Mouse (Mus musculus) forebrain, embryonic 15.5 days (tissue): Measurements from ENCODE around the gene Srcin1. TPM values are rescaled to one million over a fixed set of nuclear protein-coding genes. Genes with fewer than 3 reads are reported as not detected.

Experiments
- ATAC-seq: fragments of 200-750 bp; cut with Nextera tagmentation; replicated peaks from 2 replicates; pipeline ENCODE4 v1.8.0; 2017; ENCODE audit warnings: mild to moderate bottlenecking, moderate TSS enrichment, moderate library complexity
- H3K27ac ChIP-seq: fragments of 300-500 bp; sonication (generic); replicated peaks from 2 replicates; pipeline ENCODE4 v1.5.1; 2015; ENCODE audit warnings: mild to moderate bottlenecking, inconsistent platforms
- H3K27me3 ChIP-seq: fragments of 300-500 bp; sonication (generic); 2 replicates; pipeline ENCODE4 v1.6.1; 2015; ENCODE audit warnings: inconsistent platforms
- H3K36me3 ChIP-seq: fragments of 300-500 bp; sonication (generic); 2 replicates; pipeline ENCODE4 v1.6.1; 2015; ENCODE audit warnings: mild to moderate bottlenecking, inconsistent platforms
- H3K4me1 ChIP-seq: fragments of 300-500 bp; sonication (generic); 2 replicates; pipeline ENCODE4 v1.6.1; 2015; ENCODE audit warnings: inconsistent platforms
- H3K4me2 ChIP-seq: fragments of 300-500 bp; sonication (generic); replicated peaks from 2 replicates; pipeline ENCODE4 v1.6.1; 2015; ENCODE audit warnings: mild to moderate bottlenecking, inconsistent platforms
- H3K4me3 ChIP-seq: fragments of 300-500 bp; sonication (generic); 2 replicates; pipeline ENCODE4 v1.5.1; 2015; ENCODE audit warnings: mild to moderate bottlenecking, inconsistent platforms
- H3K9ac ChIP-seq: fragments of 300-500 bp; sonication (generic); replicated peaks from 2 replicates; pipeline ENCODE4 v1.6.1; 2015; ENCODE audit warnings: mild to moderate bottlenecking, inconsistent platforms
- H3K9me3 ChIP-seq: fragments of 300-500 bp; sonication (generic); 2 replicates; pipeline ENCODE4 v1.6.1; 2016; ENCODE audit warnings: inconsistent platforms
- WGBS: fragments of 180-500 bp; shearing (Covaris S2); methylation state at CpG from one replicate; pipeline ENCODE4 v1.1.7; 2015; ENCODE audit warnings: mixed read lengths; 5-methylcytosine and 5-hydroxymethylcytosine counted together
- polyA plus RNA-seq: library from polyadenylated mRNA; unstranded; fragments of >200 nt; fragmentation: Nextera tagmentation; extraction: Ambion mirVana; gene quantifications from 2 replicates; pipeline ENCODE4 v1.2.1, GENCODE M21; 2015

The Srcin1 gene
- polyA plus RNA-seq, 1 experiment from 2014 or later: 10.8 TPM

DNA sequence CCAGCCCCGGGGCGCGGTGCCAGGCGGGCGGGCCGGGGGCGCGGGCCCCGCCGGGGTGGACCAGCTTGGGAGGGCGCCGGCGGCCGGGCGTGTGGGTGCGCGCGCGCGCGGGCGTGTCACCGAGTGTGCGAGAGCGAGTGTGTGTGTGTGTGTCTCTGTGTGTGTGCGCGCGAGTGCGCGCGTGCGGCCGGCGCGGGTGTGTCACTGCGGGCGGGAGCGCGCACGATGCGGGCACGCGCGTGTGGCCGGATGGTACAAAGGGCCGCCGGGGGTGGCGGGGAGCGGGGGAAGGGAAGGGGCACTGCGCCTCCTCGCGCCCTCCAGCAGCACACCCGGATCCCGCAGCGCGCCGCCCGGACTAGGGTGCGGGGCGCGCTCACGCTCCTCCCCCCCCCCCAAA is 911 bp downstream of the Srcin1 start:
- H3K4me3 ChIP-seq: peak overlapping the region; percentile 92
- peaks cover 72% of the 10 kb centered on the region for H3K4me1 ChIP-seq
- no peaks in the 10 kb centered on the region for H3K9me3 ChIP-seq
- no peaks in the 10 kb centered on the region for H3K27me3 ChIP-seq
- WGBS: under 1% methylated on average over 39 of the region's 62 CpGs
- H3K9ac ChIP-seq: peak overlapping the region; percentile 98
- H3K4me2 ChIP-seq: peak overlapping the region; percentile 90
- no peaks in the 10 kb centered on the region for H3K36me3 ChIP-seq
- ATAC-seq: peak; percentile 42
- peak overlapping the region; percentile 98 for H3K27ac ChIP-seq

DNA sequence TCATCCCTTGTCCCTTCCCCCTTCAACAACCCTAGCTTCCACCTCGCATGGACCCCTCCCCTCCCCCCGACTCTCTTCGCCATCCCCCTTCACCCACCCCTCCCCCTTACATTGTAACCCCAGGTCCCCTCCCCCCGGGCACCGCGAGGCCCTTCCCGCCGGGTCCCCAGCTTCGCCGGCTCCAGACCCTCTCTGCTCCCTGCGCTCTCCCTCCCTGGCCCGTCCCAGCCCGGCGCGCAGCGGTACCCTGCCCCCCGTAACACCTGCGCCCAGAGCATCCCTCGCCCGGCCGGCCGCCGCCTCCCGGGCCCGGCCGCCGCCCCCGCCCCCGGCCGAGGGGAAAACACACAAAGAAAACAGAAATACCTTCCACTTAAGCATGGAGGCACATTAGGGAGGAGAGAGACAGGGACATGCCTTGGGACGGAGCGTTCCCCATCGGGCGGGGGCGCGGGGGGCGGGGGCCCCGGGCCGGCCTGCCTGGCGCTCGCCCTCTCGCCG is 1.4 kb downstream of the Srcin1 start:
- peak overlapping the region; percentile 90 for H3K4me2 ChIP-seq
- WGBS: 0% methylated on average over 37 of the region's 43 CpGs
- H3K36me3 ChIP-seq: no peaks in the 10 kb centered on the region
- ATAC-seq: peak; percentile 30
- peak overlapping the region; percentile 92 for H3K4me3 ChIP-seq
- no peaks in the 10 kb centered on the region for H3K27me3 ChIP-seq
- H3K27ac ChIP-seq: peak overlapping the region; percentile 98
- peaks cover 76% of the 10 kb centered on the region for H3K4me1 ChIP-seq
- H3K9ac ChIP-seq: peak overlapping the region; percentile 98
- H3K9me3 ChIP-seq: no peaks in the 10 kb centered on the region

DNA sequence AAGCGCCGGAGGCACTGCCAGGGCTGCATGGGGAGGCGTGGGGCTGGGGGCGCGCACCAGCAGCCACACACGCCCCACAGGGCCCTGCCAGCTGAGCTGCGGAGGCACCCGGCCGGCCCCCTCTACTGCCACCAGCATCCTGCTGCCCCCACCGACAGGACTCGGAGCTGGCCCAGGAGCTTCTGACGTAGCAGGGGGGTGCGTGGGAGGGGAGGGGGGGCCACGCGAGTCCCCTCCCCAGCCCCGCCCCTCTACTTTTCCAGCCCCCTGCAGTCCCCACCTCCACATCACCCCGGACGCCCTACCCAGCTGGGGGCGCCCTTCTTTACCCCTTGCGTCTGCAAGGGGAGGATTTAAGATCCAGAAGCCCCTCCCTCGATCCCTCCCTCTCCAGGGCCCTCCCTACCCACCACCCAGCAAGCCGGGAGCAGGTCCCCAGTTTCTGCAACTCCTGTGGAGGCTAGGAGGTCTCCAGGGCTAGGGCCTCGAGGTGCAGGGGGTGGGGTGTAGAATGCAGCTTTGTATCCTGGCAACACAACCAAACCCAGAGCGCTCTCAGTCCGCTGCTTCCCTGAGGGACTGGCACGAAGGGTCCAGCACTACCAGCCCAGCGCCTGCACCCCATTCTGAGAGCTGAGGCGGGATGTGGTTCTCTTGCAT is 2.0 kb downstream of the Srcin1 start:
- Histone ChIP-seq H3K9ac (peak overlapping the region; percentile 98), H3K36me3 (no peaks in the 10 kb centered on the region), H3K4me2 (peak overlapping the region; percentile 90), H3K9me3 (no peaks in the 10 kb centered on the region), H3K4me3 (peak overlapping the region; percentile 92), H3K4me1 (peaks cover 78% of the 10 kb centered on the region), H3K27ac (peak overlapping the region; percentile 98), H3K27me3 (no peaks in the 10 kb centered on the region)
- WGBS: 1% methylated on average over 26 of the region's 28 CpGs
- ATAC-seq: peak; percentile 42

DNA sequence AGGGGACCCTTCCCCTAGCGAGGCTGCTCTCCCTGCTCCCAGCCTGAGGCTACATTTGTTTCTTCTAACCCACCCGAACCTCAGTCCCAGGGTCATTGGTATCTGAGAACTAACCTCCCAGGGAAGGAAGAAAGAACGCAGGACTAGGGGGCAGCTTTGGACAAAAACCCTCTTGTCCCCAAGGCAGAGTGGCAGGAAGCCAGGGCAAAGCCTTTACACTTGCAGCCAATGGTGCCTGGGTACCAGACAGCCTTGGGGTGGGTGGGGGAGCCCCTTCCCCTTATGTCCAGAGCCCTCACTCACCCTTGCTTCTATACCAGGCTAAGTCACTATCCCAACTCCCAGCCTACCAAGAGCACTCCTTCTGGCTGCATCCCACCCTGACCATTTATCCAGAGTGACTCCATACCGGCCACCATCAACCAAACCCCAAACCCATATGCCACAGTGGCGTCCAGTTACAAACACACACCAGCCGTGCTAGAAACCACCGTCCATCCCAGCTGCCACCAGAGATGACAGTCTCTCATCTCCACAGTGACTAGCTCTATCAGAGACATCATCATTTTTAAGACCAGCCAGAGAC is 3.0 kb downstream of the Srcin1 start:
- Histone ChIP-seq H3K9me3 (no peaks in the 10 kb centered on the region), H3K4me2 (peak overlapping the region; percentile 90), H3K9ac (peak overlapping the region; percentile 98), H3K4me3 (peak overlapping the region; percentile 92), H3K27ac (peak overlapping the region; percentile 98), H3K27me3 (no peaks in the 10 kb centered on the region), H3K4me1 (peaks cover 79% of the 10 kb centered on the region), H3K36me3 (no peaks in the 10 kb centered on the region)
- 21% methylated on average over 7 of the region's 7 CpGs for WGBS
- no peak for ATAC-seq

DNA sequence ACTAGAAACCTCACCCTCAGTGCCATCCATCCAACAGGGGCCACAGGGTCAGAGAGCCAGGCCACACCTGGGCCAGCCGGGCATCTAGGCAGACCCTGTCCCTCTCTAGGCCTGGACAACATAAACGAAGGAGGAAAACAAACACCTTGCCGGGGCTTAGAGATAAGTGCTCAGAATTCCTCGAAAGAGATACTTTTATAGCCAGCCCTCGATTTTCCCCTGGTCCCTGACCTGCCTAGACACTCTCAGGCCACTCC is 4.0 kb downstream of the Srcin1 start:
- WGBS: 29% methylated on average over 5 of the region's 5 CpGs
- peak overlapping the region; percentile 98 for H3K9ac ChIP-seq
- H3K9me3 ChIP-seq: no peaks in the 10 kb centered on the region
- ATAC-seq: no peak
- H3K27me3 ChIP-seq: no peaks in the 10 kb centered on the region
- H3K4me2 ChIP-seq: peak overlapping the region; percentile 90
- H3K4me3 ChIP-seq: peak overlapping the region; percentile 92
- H3K4me1 ChIP-seq: peaks cover 89% of the 10 kb centered on the region
- no peaks in the 10 kb centered on the region for H3K36me3 ChIP-seq
- H3K27ac ChIP-seq: peak overlapping the region; percentile 98

DNA sequence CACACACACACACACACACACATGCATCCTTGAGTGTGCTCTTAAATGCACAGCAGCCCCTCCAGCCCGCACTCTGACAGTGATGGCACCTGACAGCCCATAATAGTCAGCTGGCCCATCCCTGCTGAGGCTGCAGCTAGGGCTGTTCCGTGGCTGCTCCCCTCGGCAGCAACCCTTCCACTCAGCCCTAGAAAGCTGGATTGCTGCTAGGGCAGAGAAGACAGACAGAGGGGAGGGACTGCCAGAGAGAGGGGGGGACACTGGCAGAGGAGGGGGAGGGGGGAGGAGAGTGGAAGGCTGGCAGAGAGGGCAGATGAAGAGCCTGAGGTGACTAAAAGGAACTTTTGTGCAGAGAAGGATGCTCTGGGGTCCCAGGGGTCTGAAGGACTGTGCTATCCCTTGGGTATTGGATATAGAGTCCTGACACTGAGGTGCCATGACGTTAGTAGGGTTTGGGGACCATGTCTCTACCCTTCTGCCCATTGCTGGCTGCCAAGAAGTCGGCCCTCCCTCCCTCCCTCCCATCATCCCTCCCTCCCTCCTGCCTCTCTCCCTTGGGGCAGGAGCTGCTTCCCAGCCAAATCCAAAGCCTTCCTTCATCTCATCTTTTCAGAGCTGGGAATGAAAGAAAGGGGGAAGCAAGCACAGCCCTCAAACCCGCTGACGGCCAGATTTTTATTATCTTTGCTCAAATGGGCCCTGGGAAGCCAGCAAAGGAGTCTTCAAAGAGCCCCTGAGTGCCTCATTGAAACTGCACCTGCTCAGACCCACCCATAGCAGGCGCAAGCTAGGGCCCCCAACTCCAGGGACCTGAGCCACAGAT is 4.5 kb downstream of the Srcin1 start:
- WGBS: 4% methylated on average over 8 of the region's 8 CpGs
- peak overlapping the region; percentile 92 for H3K4me3 ChIP-seq
- peaks cover 90% of the 10 kb centered on the region for H3K4me1 ChIP-seq
- peak overlapping the region; percentile 98 for H3K27ac ChIP-seq
- H3K9ac ChIP-seq: peak overlapping the region; percentile 98
- H3K4me2 ChIP-seq: peak overlapping the region; percentile 90
- H3K27me3 ChIP-seq: no peaks in the 10 kb centered on the region
- H3K9me3 ChIP-seq: no peaks in the 10 kb centered on the region
- H3K36me3 ChIP-seq: no peaks in the 10 kb centered on the region
- ATAC-seq: peak; percentile 11; the same call in 1 of the 2 replicates

DNA sequence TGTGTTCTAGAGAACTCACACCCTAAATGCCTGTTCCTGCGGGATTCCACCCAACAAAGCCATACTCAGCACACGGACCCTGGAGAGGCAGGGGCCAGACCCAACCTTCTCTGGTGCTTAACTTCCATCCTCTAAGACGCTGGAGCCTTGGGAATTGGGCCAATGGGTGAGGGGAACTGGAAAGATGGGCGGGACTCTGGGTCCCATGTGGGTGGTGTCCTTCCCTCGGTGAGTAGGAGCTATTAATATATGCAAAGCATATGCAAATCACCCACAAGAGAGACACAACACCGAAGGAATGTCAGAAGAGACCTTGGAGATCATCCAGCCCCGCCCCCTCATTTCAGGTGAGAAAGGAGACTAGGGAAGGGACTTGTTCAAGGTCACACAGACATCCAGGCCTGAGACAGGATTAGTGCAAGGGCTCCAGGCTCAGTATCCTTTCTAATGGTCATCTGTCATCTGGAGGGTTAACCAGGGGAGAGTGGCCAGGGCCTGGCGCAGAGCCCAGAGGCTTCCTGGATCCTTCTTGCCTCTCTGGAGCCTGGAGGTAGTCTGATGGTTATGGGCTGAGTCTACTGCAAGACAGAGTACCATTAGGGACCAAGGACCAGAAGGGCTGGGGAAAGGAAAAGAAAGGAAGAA is 5.4 kb downstream of the Srcin1 start:
- ATAC-seq: no peak
- no peaks in the 10 kb centered on the region for H3K36me3 ChIP-seq
- H3K27ac ChIP-seq: peak overlapping the region; percentile 98
- H3K27me3 ChIP-seq: no peaks in the 10 kb centered on the region
- H3K4me1 ChIP-seq: peaks cover 90% of the 10 kb centered on the region
- WGBS: 11% methylated on average over 8 of the region's 8 CpGs
- H3K9ac ChIP-seq: no peak overlapping the region; the same call in 1 of the 2 replicates
- H3K4me3 ChIP-seq: peak overlapping the region; percentile 92; the same call in 1 of the 2 replicates
- H3K4me2 ChIP-seq: peak overlapping the region; percentile 90
- no peaks in the 10 kb centered on the region for H3K9me3 ChIP-seq

DNA sequence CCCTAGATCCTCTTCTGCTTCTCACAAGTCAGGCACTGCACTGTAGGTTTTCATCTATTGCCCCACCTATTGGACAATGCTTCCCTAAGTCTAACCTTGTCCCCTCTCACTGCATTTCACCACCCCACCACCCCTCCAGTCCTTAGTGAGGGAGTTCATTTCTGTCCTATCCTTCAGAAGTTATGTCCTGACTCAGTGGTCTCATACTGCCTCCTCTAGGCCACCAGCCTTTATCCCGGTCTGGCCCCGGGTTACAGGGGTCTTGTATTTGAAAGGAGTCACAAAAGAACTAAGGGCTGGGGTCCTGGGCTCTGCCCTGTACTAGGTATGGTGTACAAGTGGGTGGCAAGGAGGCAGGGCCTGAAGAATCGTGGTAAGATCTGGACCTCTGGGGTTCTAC is 6.2 kb downstream of the Srcin1 start:
- Histone ChIP-seq H3K27ac (peak overlapping the region; percentile 98), H3K4me3 (no peak overlapping the region), H3K4me1 (peaks cover 95% of the 10 kb centered on the region), H3K4me2 (peak overlapping the region; percentile 30; the same call in 1 of the 2 replicates), H3K9ac (peak overlapping the region; percentile 17; the same call in 1 of the 2 replicates), H3K9me3 (no peaks in the 10 kb centered on the region), H3K27me3 (no peaks in the 10 kb centered on the region), H3K36me3 (no peaks in the 10 kb centered on the region)
- ATAC-seq: no peak
- WGBS: 38% methylated on average over 3 of the region's 3 CpGs

DNA sequence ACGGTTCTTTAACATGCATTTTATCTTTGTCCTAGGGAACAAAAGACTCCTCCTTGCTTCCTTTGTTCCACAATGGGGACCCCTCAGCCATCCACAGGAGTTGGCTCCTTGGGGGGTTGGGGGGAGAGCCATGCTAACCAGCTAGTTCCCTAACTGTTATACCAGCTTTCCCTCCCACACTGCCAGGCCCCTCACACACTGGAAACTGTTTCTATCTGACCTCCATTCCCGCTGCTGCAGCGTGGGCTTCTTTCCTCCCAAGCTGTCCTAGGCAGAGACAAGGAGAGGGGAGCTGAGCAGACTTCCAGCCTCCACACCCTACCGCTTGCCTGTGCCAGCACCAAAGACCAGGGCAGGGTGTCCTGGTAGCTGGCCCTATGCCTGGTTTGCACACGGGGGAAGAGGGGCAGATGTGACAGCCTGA is 6.7 kb downstream of the Srcin1 start:
- Histone ChIP-seq H3K9me3 (no peaks in the 10 kb centered on the region), H3K4me3 (no peak overlapping the region), H3K4me1 (peaks cover 100% of the 10 kb centered on the region), H3K9ac (peak overlapping the region; percentile 17), H3K27ac (peak overlapping the region; percentile 98), H3K27me3 (no peaks in the 10 kb centered on the region), H3K4me2 (peak overlapping the region; percentile 30; the same call in 1 of the 2 replicates), H3K36me3 (no peaks in the 10 kb centered on the region)
- 18% methylated on average over 5 of the region's 5 CpGs for WGBS
- no peak for ATAC-seq

DNA sequence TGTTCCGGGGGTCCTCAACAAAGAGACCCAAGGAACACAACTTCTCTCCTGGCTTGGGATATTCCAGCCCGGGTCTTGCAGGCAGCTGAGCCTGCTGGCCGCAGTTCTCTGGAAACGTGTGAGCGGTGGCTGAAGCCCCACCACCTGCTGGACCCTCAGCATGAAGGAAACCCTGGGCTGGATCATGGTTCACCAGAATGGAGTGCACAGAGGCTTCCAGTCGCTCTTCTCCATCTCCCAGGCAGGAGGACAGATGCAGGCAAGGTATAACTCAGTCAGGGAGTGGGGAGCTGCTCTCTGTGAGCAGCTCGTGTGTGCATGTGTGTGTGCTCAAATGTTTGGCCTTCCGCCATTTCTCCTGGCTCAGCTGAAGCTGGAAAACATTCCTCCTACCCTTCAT is 7.3 kb downstream of the Srcin1 start:
- peak overlapping the region; percentile 30 for H3K4me2 ChIP-seq
- WGBS: 5% methylated on average over 8 of the region's 8 CpGs
- H3K9me3 ChIP-seq: no peaks in the 10 kb centered on the region
- peak overlapping the region; percentile 17; the same call in 1 of the 2 replicates for H3K9ac ChIP-seq
- peak; percentile 45 for ATAC-seq
- H3K36me3 ChIP-seq: no peaks in the 10 kb centered on the region
- 0 out of 2 replicates have a peak overlapping the region, but pooled peaks have one; percentile 6 for H3K4me3 ChIP-seq
- H3K27me3 ChIP-seq: no peaks in the 10 kb centered on the region
- peak overlapping the region; percentile 98 for H3K27ac ChIP-seq
- peaks cover 100% of the 10 kb centered on the region for H3K4me1 ChIP-seq

DNA sequence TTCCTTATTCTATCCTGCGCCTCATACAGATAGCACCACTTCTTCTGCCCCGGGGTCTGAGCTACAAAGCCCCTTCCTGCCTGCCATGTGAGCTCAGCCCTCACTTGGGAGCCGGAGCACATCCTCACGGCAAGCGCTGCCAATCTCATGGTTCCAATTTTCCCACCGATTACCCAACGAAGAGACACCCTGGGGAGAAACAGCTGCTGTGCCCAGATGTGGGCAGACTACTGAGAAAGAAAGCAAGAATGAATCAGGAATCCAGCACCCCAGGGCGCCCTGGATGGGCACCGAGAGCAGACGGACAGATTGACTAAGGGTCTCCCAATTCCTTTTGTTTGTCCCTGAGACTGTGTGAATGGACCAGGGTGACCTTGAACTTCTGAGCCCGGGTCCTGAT is 8.5 kb downstream of the Srcin1 start:
- no peaks in the 10 kb centered on the region for H3K9me3 ChIP-seq
- H3K9ac ChIP-seq: no peak overlapping the region
- no peak overlapping the region; the same call in 1 of the 2 replicates for H3K4me2 ChIP-seq
- peaks cover 96% of the 10 kb centered on the region for H3K4me1 ChIP-seq
- no peak overlapping the region for H3K4me3 ChIP-seq
- no peaks in the 10 kb centered on the region for H3K36me3 ChIP-seq
- WGBS: 13% methylated on average over 11 of the region's 11 CpGs
- H3K27ac ChIP-seq: peak overlapping the region; percentile 98
- H3K27me3 ChIP-seq: no peaks in the 10 kb centered on the region
- no peak for ATAC-seq
